Mouse (Mus musculus): ENCODE measurements around the gene Atxn1. TPM values are rescaled to one million over a fixed set of nuclear protein-coding genes. Genes with fewer than 3 reads are reported as not detected.

Atxn1 gene
- polyA plus RNA-seq, 1 experiment from 2014 or later: 1.7 TPM

DNA sequence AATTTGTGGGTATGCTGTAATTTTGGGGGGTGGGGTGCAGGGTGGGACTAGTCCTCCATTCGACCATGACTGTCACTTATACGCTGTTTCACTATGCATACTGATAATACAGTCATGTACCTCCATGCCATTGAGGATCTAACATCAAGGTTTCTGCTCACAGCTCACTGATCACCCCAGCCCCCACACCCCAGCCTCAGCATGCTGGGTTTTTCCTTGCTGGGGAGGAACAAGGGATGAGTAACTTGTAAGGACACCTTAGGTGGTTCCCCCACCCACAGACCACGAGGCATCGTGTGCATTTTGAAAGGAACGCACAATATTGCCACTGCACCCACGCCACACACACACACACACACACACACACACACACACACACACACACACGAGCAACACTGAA lies 79.9 kb downstream of the Atxn1 start:
- no peak overlapping the region for H3K4me3 ChIP-seq
- no peak overlapping the region for H3K27ac ChIP-seq
- ATAC-seq: no peak
- no peaks in the 10 kb centered on the region for H3K27me3 ChIP-seq (replicated peaks)
- no peak overlapping the region for H3K9ac ChIP-seq
- H3K4me2 ChIP-seq: no peak overlapping the region
- H3K4me1 ChIP-seq: peaks cover 11% of the 10 kb centered on the region; the same call in 1 of the 2 replicates
- WGBS (ENCODE audit: insufficient replicate concordance): 58% methylated on average over 7 of the region's 7 CpGs
- no peaks in the 10 kb centered on the region for H3K9me3 ChIP-seq (replicated peaks)
- no peaks in the 10 kb centered on the region for H3K36me3 ChIP-seq

DNA sequence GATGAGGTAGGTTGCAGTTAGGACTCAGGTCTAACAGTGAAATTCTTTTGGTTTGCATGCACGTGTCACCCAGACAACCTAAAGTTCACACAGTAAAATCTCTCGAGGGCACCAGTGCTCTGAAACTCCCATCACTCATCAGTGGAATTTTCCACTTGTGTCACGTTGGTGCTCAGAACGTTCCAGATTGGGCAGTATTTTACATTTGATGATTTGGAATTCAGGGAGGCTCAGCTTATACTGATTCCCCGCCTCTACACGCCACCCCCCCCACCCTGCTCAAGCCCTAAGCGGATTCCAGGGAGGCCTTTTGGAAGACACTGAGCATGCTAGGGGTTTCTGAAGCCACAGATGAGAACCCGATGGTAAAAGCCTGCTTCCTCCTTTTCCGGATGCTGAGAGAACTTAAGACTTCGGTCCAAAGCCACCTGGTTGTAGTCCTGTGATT lies 81.0 kb downstream of the Atxn1 start:
- Histone ChIP-seq H3K4me3 (no peak overlapping the region), H3K9ac (no peak overlapping the region), H3K27me3 (replicated peaks) (no peaks in the 10 kb centered on the region), H3K4me1 (peaks cover 2% of the 10 kb centered on the region; the same call in 1 of the 2 replicates), H3K9me3 (replicated peaks) (no peaks in the 10 kb centered on the region), H3K27ac (no peak overlapping the region), H3K4me2 (no peak overlapping the region), H3K36me3 (no peaks in the 10 kb centered on the region)
- no peak for ATAC-seq
- 65% methylated on average over 10 of the region's 10 CpGs for WGBS (ENCODE audit: insufficient replicate concordance)

DNA sequence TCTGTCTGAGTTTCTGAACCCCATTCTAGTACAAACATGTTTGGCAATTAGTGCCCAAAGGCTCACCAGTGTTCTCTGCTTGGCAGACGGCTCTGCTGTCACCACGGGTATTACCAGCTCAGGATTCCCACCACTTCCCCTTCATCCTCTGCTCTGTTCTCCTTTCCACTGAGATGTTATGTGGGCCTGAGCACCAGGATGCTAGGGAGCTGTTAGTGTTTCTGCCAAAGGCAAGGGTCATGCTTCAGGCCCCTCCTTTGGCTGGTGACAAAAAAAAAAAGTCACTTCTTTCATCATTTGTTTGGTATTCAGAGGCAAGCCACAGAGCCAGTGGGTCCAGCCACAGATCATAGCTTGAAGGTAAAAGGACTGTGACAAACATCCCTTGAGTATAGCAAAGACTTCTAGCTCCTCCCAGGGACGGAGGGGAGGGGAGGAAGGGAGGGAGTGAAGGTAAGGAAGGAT lies 81.8 kb downstream of the Atxn1 start:
- Histone ChIP-seq H3K9me3 (replicated peaks) (no peaks in the 10 kb centered on the region), H3K27ac (no peak overlapping the region)
- WGBS (ENCODE audit: insufficient replicate concordance): 49% methylated on average over 3 of the region's 3 CpGs

DNA sequence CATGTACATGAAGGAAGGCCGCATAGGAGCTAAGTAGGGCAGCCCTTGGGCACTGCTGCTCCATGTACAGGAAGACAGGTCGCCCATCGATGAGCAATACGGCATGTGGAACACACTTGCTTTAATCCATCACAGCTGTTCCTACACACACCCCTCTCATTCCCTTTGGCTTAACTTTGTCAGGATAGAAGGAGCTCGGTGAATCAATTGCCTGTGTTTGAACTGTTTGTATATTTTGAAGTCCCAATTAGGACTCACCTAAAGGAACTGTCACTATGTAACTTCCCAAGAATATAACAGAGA lies 84.3 kb downstream of the Atxn1 start:
- H3K4me1 ChIP-seq: peaks cover 18% of the 10 kb centered on the region; the same call in 1 of the 2 replicates
- 87% methylated on average over 5 of the region's 5 CpGs for WGBS (ENCODE audit: insufficient replicate concordance)
- ATAC-seq: no peak
- no peak overlapping the region for H3K4me2 ChIP-seq
- H3K36me3 ChIP-seq: no peaks in the 10 kb centered on the region
- no peaks in the 10 kb centered on the region for H3K27me3 ChIP-seq (replicated peaks)
- no peak overlapping the region for H3K27ac ChIP-seq
- no peaks in the 10 kb centered on the region for H3K9me3 ChIP-seq (replicated peaks)
- H3K9ac ChIP-seq: no peak overlapping the region
- no peak overlapping the region for H3K4me3 ChIP-seq

More for the DNA sequence above, 81.8 kb downstream of the Atxn1 start:
- H3K4me3 ChIP-seq: no peak overlapping the region
- peaks cover 2% of the 10 kb centered on the region; the same call in 1 of the 2 replicates for H3K4me1 ChIP-seq
- H3K9ac ChIP-seq: no peak overlapping the region
- no peaks in the 10 kb centered on the region for H3K27me3 ChIP-seq (replicated peaks)
- no peak for ATAC-seq
- no peak overlapping the region for H3K4me2 ChIP-seq
- H3K36me3 ChIP-seq: no peaks in the 10 kb centered on the region

DNA sequence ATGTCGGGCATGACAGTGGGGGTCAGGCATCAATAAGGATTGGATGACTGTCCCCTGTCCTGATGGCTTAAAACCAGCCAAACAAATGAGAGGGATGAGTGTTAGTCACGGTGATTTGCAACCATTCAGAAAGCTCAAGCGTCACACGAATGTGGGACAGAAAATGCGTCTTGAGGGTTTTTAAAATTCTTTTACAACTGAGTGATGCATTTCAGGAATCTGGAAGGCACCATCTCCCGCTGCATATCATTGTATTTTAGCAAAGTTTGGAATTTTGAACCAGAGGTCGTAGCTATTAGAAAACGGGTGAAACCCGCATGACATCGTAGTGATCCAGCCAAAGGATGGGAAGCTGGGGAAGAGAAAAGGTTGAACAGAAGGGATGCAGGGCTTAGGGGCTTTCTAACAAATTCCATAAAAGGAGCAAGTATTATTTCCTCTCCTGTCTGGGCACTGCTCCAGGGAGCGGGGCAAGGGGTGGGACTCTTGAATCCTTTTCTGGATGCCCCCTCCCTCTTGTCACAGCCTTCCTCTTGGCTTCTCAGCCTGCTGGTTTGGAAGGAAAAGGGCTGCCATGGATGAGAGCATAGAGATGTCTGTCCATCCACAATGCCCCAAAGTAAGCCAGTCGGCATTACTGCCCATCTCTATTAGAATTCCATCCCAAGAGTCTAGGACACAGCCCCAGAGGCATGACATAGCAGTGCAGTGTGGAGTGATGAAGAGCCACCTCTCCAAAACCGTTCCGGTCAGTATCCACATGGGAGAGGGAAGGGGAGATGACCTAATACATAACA lies 84.9 kb downstream of the Atxn1 start:
- no peak overlapping the region for H3K4me3 ChIP-seq
- H3K4me2 ChIP-seq: no peak overlapping the region
- H3K27ac ChIP-seq: no peak overlapping the region
- no peaks in the 10 kb centered on the region for H3K36me3 ChIP-seq
- no peak overlapping the region for H3K9ac ChIP-seq
- WGBS (ENCODE audit: insufficient replicate concordance): 80% methylated on average over 14 of the region's 14 CpGs
- H3K4me1 ChIP-seq: peaks cover 18% of the 10 kb centered on the region; the same call in 1 of the 2 replicates
- no peak for ATAC-seq
- H3K27me3 ChIP-seq (replicated peaks): no peaks in the 10 kb centered on the region
- no peaks in the 10 kb centered on the region for H3K9me3 ChIP-seq (replicated peaks)

DNA sequence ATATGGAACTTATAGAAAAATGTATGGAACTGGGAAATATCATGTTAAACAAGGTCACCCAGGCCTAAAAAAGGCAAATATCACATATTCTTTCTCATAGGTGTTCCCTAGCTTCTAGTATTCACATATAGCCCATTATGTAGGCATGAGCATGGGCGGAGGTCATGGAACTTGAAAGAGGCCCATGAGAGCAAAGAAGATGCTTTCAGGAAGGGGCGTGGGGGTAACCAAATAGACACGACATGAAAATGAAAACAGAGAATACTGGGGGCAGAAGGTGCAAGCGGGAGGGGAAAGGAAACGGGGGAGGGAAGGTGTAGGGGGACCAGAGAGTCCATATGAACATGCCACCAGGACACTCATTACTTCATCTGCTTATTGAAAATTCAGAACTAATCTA lies 87.9 kb downstream of the Atxn1 start:
- 61% methylated on average over 5 of the region's 5 CpGs for WGBS (ENCODE audit: insufficient replicate concordance)
- Histone ChIP-seq H3K4me3 (no peak overlapping the region), H3K36me3 (no peaks in the 10 kb centered on the region), H3K9ac (no peak overlapping the region), H3K4me2 (no peak overlapping the region), H3K27me3 (replicated peaks) (no peaks in the 10 kb centered on the region), H3K27ac (no peak overlapping the region), H3K9me3 (replicated peaks) (no peaks in the 10 kb centered on the region), H3K4me1 (peaks cover 28% of the 10 kb centered on the region)
- ATAC-seq: no peak

DNA sequence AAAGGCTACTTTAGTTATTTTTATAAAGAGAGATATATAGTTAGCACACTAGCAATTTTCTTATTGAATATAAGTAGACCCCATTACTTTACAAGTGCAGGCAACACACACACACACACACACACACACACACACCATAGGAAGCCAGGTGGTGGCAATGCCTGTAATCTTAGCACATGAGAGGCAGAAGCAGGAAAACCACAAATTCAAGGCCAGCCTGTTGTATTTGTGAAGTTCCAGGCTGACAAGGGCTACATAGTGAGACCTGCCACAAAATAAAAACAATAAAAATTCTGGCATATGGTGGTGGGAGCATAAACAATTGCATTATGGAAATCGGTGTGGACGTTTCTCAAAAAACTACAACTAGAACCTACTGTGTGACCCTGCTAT lies 88.4 kb downstream of the Atxn1 start:
- Histone ChIP-seq H3K4me2 (no peak overlapping the region), H3K27ac (no peak overlapping the region), H3K4me1 (peaks cover 30% of the 10 kb centered on the region), H3K36me3 (no peaks in the 10 kb centered on the region), H3K9me3 (replicated peaks) (no peaks in the 10 kb centered on the region), H3K27me3 (replicated peaks) (no peaks in the 10 kb centered on the region), H3K9ac (no peak overlapping the region), H3K4me3 (no peak overlapping the region)
- WGBS (ENCODE audit: insufficient replicate concordance): 76% methylated on average over 2 of the region's 2 CpGs
- ATAC-seq: no peak

DNA sequence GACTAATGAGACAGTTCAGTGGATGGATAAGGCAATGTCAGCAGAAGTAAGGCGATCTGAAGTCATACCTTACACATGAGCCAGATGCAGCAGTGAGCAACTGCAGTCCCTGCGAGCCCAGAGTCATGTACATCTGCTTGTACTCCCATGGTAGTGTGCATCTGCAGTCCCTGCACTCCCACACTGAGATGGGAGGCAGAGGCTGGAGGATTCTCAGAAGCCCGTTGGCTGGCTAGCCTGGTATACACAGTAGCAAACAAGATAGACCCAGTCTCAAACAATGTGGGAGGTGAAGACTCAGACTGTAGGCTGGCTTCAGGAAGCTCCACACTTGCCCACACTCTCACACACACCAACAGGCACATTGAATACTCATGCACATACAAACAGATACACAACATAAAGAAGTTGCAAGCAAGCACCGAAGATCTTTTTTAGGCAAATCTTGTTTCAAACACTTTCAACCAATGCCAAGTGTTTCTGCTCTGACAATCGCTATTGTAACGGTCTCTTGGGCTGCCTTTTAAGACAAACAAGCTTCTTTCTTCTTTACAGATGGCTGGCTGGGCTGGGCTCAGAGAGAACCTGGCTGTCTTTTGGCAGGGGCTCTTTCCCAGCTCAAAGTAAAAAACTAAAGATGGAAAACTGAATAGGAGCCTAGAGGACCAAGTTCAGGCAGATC lies 89.0 kb downstream of the Atxn1 start:
- Histone ChIP-seq H3K4me1 (peaks cover 30% of the 10 kb centered on the region), H3K27me3 (replicated peaks) (no peaks in the 10 kb centered on the region), H3K36me3 (no peaks in the 10 kb centered on the region), H3K27ac (no peak overlapping the region), H3K9me3 (replicated peaks) (no peaks in the 10 kb centered on the region), H3K9ac (no peak overlapping the region), H3K4me3 (no peak overlapping the region), H3K4me2 (no peak overlapping the region)
- whole genome bisulfite sequencing (ENCODE audit: insufficient replicate concordance): 78% methylated on average over 6 of the region's 6 CpGs
- no peak for ATAC-seq

DNA sequence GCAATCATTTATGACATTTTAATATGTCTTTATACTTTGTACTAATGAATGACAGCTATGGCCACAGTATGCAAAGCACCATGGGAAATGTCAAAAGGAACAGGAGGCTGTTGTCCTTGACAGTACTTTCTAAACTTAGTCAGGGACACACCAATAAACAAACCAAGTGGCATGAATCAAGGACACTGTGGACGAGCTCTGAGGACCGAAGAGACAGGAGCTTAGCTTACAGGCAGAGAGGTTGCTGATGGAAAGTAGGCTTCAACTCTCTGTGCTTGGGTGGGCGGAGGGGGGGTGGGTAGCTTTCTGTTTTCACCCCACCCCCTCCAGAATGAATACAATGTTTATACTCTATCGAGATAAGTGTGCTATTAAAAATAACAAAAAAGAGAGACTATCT lies 90.6 kb downstream of the Atxn1 start:
- WGBS (ENCODE audit: insufficient replicate concordance): 81% methylated on average over 4 of the region's 4 CpGs

DNA sequence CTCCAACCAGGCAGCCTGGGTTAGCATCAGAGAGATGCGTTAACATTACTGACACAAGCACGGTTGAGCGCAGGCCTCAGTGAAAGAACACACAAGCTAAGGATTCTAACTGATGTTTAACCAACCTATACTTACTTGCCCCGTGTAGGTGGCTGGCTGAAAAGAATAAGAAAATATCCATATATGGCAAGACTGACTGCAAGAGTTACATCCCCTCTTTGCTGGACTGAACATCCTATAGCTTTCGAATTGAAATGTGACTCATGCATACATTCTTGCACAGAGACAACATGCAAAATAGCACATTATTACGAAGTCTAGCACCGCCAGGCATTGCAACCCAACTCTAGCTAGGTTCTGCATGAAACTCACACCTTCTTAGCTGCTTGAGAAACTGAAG lies 91.8 kb downstream of the Atxn1 start:
- Histone ChIP-seq H3K9ac (no peak overlapping the region), H3K36me3 (no peaks in the 10 kb centered on the region), H3K4me1 (peaks cover 41% of the 10 kb centered on the region), H3K27me3 (replicated peaks) (no peaks in the 10 kb centered on the region), H3K9me3 (replicated peaks) (no peaks in the 10 kb centered on the region), H3K27ac (no peak overlapping the region), H3K4me2 (no peak overlapping the region), H3K4me3 (no peak overlapping the region)
- no peak for ATAC-seq
- 85% methylated on average over 7 of the region's 7 CpGs for WGBS (ENCODE audit: insufficient replicate concordance)

More for the DNA sequence above, 90.6 kb downstream of the Atxn1 start:
- Histone ChIP-seq H3K4me3 (no peak overlapping the region), H3K9me3 (replicated peaks) (no peaks in the 10 kb centered on the region), H3K4me2 (no peak overlapping the region), H3K27me3 (replicated peaks) (no peaks in the 10 kb centered on the region), H3K36me3 (no peaks in the 10 kb centered on the region), H3K4me1 (peaks cover 30% of the 10 kb centered on the region), H3K9ac (no peak overlapping the region), H3K27ac (no peak overlapping the region)
- no peak for ATAC-seq

DNA sequence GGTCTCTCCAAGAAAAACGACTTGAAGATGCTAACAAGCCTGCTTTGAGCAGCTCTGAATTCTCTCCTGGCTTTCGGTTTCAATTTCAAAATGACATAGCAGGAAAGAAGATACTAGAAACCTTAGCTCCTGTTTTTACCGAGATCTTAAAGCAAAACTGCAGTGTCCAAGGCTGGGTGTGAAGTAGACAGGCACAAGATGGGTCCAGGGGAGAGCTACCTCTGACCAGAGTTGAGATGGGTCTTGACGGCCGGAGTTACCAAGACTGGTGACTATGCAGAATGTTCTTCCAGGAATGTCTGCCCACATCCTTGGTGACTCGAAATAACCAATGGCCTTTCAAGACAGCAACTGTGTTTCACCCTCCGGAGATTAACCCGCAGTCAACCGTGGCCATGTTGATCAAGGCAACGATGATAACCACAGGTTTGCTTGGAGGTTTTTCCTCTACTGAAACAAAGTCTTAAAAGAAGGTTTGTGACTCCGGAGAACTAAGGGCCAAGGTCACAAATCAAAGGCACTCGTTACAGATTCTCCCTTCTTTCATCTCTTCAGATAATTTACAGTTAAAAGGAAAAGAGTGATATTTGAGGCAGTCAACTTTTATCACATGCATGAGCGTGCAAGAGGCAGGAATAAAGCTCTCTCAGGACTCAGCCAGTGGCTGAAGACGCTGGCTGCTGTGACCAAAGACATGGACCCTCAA lies 92.6 kb downstream of the Atxn1 start:
- Histone ChIP-seq H3K27me3 (replicated peaks) (no peaks in the 10 kb centered on the region), H3K9me3 (replicated peaks) (no peaks in the 10 kb centered on the region), H3K4me2 (peak overlapping the region; percentile 8), H3K4me3 (no peak overlapping the region), H3K27ac (no peak overlapping the region), H3K4me1 (peaks cover 44% of the 10 kb centered on the region), H3K36me3 (no peaks in the 10 kb centered on the region), H3K9ac (no peak overlapping the region)
- 57% methylated on average over 14 of the region's 14 CpGs for WGBS (ENCODE audit: insufficient replicate concordance)
- no peak for ATAC-seq

DNA sequence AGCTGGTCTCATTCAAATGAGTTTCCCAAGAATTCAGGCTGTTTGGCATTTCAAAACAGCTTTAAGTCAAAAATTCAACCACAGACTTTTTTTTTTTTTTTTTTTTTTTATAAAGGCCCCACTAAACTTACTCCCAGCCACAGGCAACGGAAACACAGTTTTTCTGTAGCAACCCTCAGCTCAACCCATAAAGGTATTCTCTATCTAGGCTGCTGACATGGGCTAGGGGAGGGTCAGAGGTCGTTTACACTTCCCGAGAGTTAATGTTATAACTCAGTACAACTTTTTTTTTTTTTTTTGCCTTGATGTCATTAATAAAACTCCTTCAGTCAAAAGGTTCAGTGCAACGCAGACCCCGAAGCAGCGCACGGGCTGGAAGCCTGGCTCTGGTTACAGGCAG lies 93.3 kb downstream of the Atxn1 start:
- H3K27me3 ChIP-seq (replicated peaks): no peaks in the 10 kb centered on the region
- no peaks in the 10 kb centered on the region for H3K9me3 ChIP-seq (replicated peaks)
- peaks cover 44% of the 10 kb centered on the region for H3K4me1 ChIP-seq
- ATAC-seq: no peak
- H3K27ac ChIP-seq: no peak overlapping the region
- 71% methylated on average over 7 of the region's 7 CpGs for WGBS (ENCODE audit: insufficient replicate concordance)
- H3K4me2 ChIP-seq: peak overlapping the region; percentile 8
- no peaks in the 10 kb centered on the region for H3K36me3 ChIP-seq
- H3K9ac ChIP-seq: no peak overlapping the region
- H3K4me3 ChIP-seq: no peak overlapping the region
